Mouse (Mus musculus): ENCODE measurements around the gene Kmt5b.
A peak's percentile ranks its signal among the peaks of the same experiment; 100 is the strongest.

DNA sequence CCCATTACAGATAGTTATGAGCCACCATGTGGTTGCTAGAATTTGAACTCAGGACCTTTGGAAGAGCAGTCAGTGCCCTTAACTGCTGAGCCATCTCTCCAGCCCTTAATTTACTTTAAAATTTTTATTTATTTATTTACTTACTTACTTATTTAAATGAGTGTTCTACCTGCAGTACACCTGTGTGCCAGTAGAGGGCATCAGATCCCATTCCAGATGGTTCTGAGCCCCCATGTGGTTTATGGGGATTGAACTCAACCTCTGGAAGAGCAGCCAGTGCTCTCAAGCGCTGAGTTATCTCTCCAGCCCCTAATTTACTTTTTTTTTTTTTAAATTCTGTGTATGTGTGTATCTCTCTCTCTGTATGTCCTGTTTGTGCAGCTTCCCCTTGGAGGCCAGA is 42.4 kb upstream of the Kmt5b start:
- TF ChIP-seq MAFK (IDR thresholded peaks at IDR 0.05; ENCODE audit: borderline replicate concordance, low read depth, low read length), result no peak
- TF ChIP-seq NRF1 (IDR thresholded peaks at IDR 0.05; ENCODE audit: insufficient read depth, low read depth, low read length, poor library complexity, severe bottlenecking), result no peak
- no peak for TF ChIP-seq USF1 (IDR thresholded peaks at IDR 0.05; ENCODE audit: low read depth, low read length)
- peak; percentile 35; the same call in 1 of the 2 replicates for TF ChIP-seq MAX (IDR thresholded peaks at IDR 0.05; ENCODE audit: low read length)
